Mouse (Mus musculus): ENCODE data around the gene Erich4. TPM values are rescaled to one million over a fixed set of nuclear protein-coding genes. Genes with fewer than 3 reads are reported as not detected.

The Erich4 gene
- polyA plus RNA-seq (2012; rRNA removed; ENCODE audit: low replicate concordance) = not detected in 2 replicates

DNA sequence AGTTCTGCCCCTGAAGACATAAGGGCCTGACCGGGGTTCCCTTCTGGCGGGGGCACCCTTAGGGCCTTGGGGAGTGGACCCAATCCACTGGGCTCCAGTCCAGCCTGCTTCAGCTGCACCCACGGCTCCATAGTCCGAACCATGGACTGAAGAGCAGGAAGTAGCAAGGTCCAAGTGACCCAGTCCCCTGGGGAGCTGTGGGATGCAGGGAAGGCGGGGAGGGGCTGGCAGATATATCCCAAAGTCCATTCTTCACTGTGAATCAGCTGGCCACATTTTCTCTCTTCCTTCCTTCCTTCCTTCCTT is at the start of gene Erich4:
Gene Erich4, minus strand, starts transcription at position 187 of the 306 bp plus-strand sequence.

DNA sequence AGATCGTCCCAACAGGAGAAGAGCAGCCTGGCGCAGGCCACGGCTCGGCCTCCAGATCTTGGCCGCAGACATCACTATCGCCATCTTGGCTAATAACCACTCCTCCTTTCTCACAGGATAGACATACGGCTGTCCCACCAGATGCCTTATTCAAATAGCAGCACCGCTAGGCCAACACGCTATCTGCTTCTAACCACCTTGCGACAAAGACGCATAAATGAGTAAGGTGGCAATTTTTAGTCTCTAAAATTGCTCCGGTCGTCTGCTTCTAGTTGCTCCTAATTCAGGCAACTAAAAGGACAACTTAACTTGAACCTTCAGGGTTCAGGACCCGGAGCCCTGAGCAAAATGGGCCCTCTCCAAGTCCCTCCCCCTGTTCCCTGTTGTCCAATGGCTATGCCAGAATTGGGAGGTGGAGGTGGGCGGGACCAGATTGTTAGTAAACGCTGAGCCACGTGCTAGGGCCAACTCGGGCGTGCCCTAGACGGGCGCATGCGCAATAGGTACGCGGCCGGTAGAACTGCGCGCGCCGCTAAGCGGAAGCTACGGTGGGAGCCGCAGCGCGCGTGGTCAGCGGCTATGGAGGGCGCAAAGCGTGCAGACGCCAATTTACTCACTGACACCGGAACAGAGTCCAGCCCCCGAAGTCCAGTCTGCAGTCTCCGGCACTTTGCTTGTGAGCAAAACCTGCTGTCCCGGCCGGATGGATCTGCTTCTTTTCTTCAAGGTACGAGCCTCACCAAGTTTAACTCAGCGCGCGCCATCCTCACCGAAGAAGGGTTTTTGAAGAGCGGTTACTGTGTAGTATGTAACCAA is 43.2 kb upstream of the Erich4 start, which contains the start of the genes Bckdha and Exosc5:
Gene Bckdha, minus strand, starts transcription at position 325 of the 816 bp plus-strand sequence.
Gene Exosc5, plus strand, starts transcription at position 508 of the 816 bp plus-strand sequence.

DNA sequence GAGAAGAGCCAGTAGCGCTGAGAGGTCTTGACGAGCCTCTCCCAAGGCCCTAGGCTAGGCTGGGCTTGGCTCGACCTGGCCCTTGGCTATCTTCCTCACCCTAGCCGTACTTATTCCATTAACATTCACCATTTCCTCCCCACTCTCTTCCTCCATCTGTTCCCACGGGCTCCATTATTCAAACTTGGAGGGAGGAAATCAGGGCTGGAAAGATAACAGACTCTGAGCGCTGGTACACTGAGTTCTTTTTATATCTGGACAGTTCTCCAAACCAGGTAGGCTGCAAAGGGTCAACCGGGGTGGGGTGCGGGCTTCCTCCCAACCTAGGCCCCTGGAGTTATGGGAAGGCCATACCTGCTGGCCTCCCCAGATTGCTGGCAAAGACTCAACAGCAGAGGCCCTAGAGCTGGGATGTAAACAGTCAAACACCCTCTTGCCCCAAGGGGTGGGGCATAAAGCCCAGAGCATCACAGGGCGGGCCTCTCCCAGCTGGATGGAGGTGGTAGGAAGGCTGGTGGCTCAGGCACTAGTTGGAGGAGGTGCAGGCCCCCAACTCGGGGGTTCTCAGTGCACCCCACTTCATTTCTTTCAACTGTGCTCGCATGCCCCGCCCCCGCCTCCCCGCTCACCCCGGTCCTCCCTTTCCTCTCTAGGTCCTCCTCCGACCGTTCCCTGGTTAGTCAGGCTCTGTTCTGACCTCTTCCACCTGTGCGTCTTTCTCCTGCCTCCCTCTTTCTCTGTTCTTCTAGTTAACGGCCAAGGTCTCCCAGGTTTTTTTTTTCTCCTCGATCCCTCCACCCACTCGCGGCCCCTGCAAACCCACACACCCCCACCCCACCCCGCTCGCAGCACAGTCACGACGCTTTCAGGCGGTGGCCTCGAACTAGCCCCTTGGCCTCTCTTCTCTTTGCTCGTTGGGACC is 11.1 kb upstream of the Erich4 start, which contains the start of gene B3gnt8:
Gene B3gnt8, plus strand, starts transcription at position 146 of the 922 bp plus-strand sequence.

DNA sequence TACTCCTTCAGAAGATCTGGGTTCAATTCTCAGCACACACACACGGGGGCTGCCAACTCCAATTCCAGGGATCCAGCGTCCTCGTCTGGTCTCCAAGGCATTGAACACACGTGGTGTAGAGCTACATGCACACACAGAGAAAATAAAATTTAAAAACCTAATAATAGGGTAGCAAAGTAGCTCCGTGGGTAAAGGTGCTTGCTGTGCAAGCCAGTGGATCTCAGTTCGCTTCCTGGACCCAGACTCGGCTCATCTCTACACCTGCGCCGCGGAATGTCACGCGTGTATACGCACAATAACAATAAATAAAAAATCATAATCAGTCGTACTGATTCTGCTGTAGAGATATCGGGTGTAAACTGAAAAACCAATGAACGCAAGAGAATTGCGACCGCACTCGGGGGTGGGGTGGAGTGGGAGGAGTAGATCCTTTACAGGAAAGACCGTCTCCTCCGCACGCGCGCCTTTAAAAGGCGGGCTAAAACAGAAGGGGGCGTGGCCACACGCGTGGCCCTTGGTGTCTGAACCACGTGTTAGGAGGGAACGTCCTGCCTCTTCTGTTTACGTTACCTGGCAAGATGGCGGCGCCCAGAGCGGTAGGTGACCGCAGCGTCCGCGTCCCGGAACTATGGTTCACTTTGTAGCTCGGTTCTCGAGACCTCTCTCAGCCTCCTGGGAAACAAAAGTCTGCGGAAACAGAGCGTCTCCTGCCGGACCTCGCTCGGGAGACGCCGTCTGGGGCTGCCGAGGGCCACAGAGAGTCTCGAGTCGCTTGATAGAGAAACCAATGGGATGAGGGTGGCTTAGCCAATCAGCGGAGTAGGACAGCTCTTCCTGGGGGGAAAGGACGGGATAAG is 3.4 kb upstream of the Erich4 start, which contains the start of gene Dmac2:
Gene Dmac2, plus strand, starts transcription at position 550 of the 857 bp plus-strand sequence.

Other genes starting within 250 kb of the Erich4 start
- gene Cnfn, start 246.2 kb downstream of the Erich4 start, polyA plus RNA-seq (2012; rRNA removed; ENCODE audit: low replicate concordance) = 1.6 and 9.7 TPM in 2 replicates
- gene Lipe, start 217.2 kb downstream of the Erich4 start, polyA plus RNA-seq (2012; rRNA removed; ENCODE audit: low replicate concordance) = 870 and 942 TPM in 2 replicates
- 4.4 and 7.6 TPM in 2 replicates for gene Cxcl17, start 203.0 kb downstream of the Erich4 start, polyA plus RNA-seq (2012; rRNA removed; ENCODE audit: low replicate concordance)
- gene Ceacam1, start 138.3 kb downstream of the Erich4 start, polyA plus RNA-seq (2012; rRNA removed; ENCODE audit: low replicate concordance) = 13.5 and 19.3 TPM in 2 replicates
- 0.27 TPM in 1 of 2 replicates, not detected in the other for gene Ceacam2, start 76.0 kb downstream of the Erich4 start, polyA plus RNA-seq (2012; rRNA removed; ENCODE audit: low replicate concordance)
- 72.7 and 88.8 TPM in 2 replicates for gene Dmac2, start 3.5 kb upstream of the Erich4 start, polyA plus RNA-seq (2012; rRNA removed; ENCODE audit: low replicate concordance)
- gene B3gnt8, start 10.8 kb upstream of the Erich4 start, polyA plus RNA-seq (2012; rRNA removed; ENCODE audit: low replicate concordance) = 16.0 and 41.9 TPM in 2 replicates
- gene Bckdha, start 43.1 kb upstream of the Erich4 start, polyA plus RNA-seq (2012; rRNA removed; ENCODE audit: low replicate concordance) = 430 and 538 TPM in 2 replicates
- gene Exosc5, start 43.3 kb upstream of the Erich4 start, polyA plus RNA-seq (2012; rRNA removed; ENCODE audit: low replicate concordance) = 57.6 and 133 TPM in 2 replicates
- 1.5 and 2.5 TPM in 2 replicates for gene Tmem91, start 59.3 kb upstream of the Erich4 start, polyA plus RNA-seq (2012; rRNA removed; ENCODE audit: low replicate concordance)
- gene B9d2, start 64.9 kb upstream of the Erich4 start, polyA plus RNA-seq (2012; rRNA removed; ENCODE audit: low replicate concordance) = 49.1 and 72.8 TPM in 2 replicates
- 50.3 and 124 TPM in 2 replicates for gene Tgfb1, start 71.1 kb upstream of the Erich4 start, polyA plus RNA-seq (2012; rRNA removed; ENCODE audit: low replicate concordance)
- 80.6 and 109 TPM in 2 replicates for gene Ccdc97, start 103.2 kb upstream of the Erich4 start, polyA plus RNA-seq (2012; rRNA removed; ENCODE audit: low replicate concordance)
- gene Hnrnpul1, start 138.9 kb upstream of the Erich4 start, polyA plus RNA-seq (2012; rRNA removed; ENCODE audit: low replicate concordance) = 30.7 and 50.8 TPM in 2 replicates
- gene Axl, start 172.8 kb upstream of the Erich4 start, polyA plus RNA-seq (2012; rRNA removed; ENCODE audit: low replicate concordance) = 140 and 145 TPM in 2 replicates
- gene Cyp2s1, start 201.0 kb upstream of the Erich4 start, polyA plus RNA-seq (2012; rRNA removed; ENCODE audit: low replicate concordance) = 4.4 and 4.9 TPM in 2 replicates

Data from mammary gland, adult 2 months (tissue).